Mouse (Mus musculus) megakaryocyte, embryonic 14.5 days (primary cell): ENCODE results near the gene Jmjd6.
"Not testable (repeated sequence)": the region's sequence is repeated elsewhere in the genome, so short reads cannot be mapped to it uniquely, and the experiment has no call there.

Source experiments
- FLI1 ChIP-seq: IDR thresholded peaks from 2 replicates; pipeline ENCODE4 v1.6.1; 2012; ENCODE audit warnings: low read length, inconsistent platforms, mixed read lengths
- GATA1 ChIP-seq: IDR thresholded peaks from 3 replicates; pipeline ENCODE4 v1.6.1; 2012; ENCODE audit warnings: mixed read lengths, low read length, inconsistent platforms, borderline replicate concordance

DNA sequence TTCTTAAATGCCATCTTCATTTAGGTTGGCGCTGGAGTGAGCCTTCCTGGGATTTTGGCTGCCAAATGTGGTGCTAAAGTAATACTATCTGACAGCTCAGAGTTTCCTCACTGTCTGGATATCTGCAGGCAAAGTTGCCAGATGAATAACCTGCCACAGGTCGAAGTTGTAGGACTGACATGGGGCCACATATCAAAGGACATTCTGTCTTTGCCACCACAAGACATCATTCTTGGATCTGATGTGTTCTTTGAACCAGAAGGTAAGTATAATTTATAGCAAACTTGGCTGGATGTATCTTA is 5.6 kb upstream of the Jmjd6 start:
- not testable (repeated sequence) for TF ChIP-seq GATA1, FLI1
